Mouse (Mus musculus) midbrain, embryonic 14.5 days (tissue): Measurements from ENCODE around the gene Hsd17b11. TPM values are rescaled to one million over a fixed set of nuclear protein-coding genes. Genes with fewer than 3 reads are reported as not detected.
"Not testable (repeated sequence)": the region's sequence is repeated elsewhere in the genome, so short reads cannot be mapped to it uniquely, and the experiment has no call there.

ENCODE experiments used
- ATAC-seq: fragments of 200-750 bp; cut with Nextera tagmentation; 2 replicates; pipeline ENCODE4 v1.8.0; 2017; ENCODE audit warnings: moderate number of reproducible peaks, moderate library complexity; ENCODE audit not compliant: low FRiP score, low TSS enrichment
- DNase-seq: peaks from one replicate; pipeline ENCODE4 v3.0.0-alpha.2; 2015
- H3K27ac ChIP-seq: fragments of 300-500 bp; sonication (generic); replicated peaks from 2 replicates; pipeline ENCODE4 v1.5.1; 2014; ENCODE audit warnings: mild to moderate bottlenecking, low read depth, low read length, moderate library complexity
- H3K27me3 ChIP-seq: fragments of 300-500 bp; sonication (generic); 2 replicates; pipeline ENCODE4 v1.6.1; 2014; ENCODE audit warnings: low read length, control low read depth, mixed read lengths; ENCODE audit not compliant: control insufficient read depth, insufficient read depth
- H3K36me3 ChIP-seq: fragments of 300-500 bp; sonication (generic); 2 replicates; pipeline ENCODE4 v1.6.1; 2014; ENCODE audit warnings: low read length, control low read depth; ENCODE audit not compliant: control insufficient read depth, insufficient read depth
- H3K4me1 ChIP-seq: fragments of 300-500 bp; sonication (generic); 2 replicates; pipeline ENCODE4 v1.6.1; 2014; ENCODE audit warnings: mild to moderate bottlenecking, antibody characterized with exemption, low read length, control low read depth; ENCODE audit not compliant: control insufficient read depth, insufficient read depth
- H3K4me2 ChIP-seq: fragments of 300-500 bp; sonication (generic); 2 replicates; pipeline ENCODE4 v1.6.1; 2014; ENCODE audit warnings: mild to moderate bottlenecking, low read length, moderate library complexity
- H3K4me3 ChIP-seq: fragments of 300-500 bp; sonication (generic); replicated peaks from 2 replicates; pipeline ENCODE4 v1.5.1; 2014; ENCODE audit warnings: low read depth, low read length
- H3K9ac ChIP-seq: fragments of 300-500 bp; sonication (generic); replicated peaks from 2 replicates; pipeline ENCODE4 v1.6.1; 2014; ENCODE audit warnings: mild to moderate bottlenecking, low read length, moderate library complexity
- H3K9me3 ChIP-seq: fragments of 300-500 bp; sonication (generic); 2 replicates; pipeline ENCODE4 v1.6.1; 2016; ENCODE audit warnings: low read length, control low read depth, mixed read lengths; ENCODE audit not compliant: control insufficient read depth
- WGBS: fragments of 180-500 bp; shearing (Covaris S2); extraction: QIAGEN DNeasy Blood & Tissue Kit; methylation state at CpG from one replicate; pipeline ENCODE4 v1.1.7; 2014; 5-methylcytosine and 5-hydroxymethylcytosine counted together
- microRNA-seq: library from miRNA; unstranded; fragments of <30 nt; microRNA quantifications from one replicate; pipeline ENCODE4, GENCODE M21; 2016
- polyA plus RNA-seq: library from polyadenylated mRNA; unstranded; fragments of >200 nt; fragmentation: Nextera tagmentation; extraction: Ambion mirVana; gene quantifications from 2 replicates; pipeline ENCODE4 v1.2.1, GENCODE M21; 2014

Hsd17b11 gene
- polyA plus RNA-seq, 1 experiment from 2014 or later, result 1.8 TPM

DNA sequence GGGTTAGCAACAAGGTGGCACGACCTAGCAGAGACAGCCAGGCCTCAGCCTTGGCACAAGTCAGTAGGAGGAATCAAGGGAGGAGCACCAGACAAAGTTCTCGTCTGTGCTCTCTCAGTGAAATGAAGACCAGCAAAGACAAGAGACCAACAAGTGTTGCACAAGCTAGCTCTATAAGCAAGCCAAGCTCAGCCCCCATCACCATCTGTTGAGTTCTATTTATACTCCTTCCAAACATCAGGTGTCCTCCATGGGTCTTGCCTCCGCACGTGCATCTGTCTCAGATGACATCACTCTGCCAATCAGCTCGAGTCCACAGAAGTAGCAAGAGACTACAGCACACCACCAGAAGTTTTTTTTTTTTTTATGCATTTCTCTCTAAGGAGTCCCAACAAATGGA is 67.1 kb downstream of the Hsd17b11 start:
- DNase-seq (no peak), ATAC-seq (no peak)
- Histone ChIP-seq H3K4me2 (no peak overlapping the region), H3K9me3 (no peaks in the 10 kb centered on the region), H3K9ac (no peak overlapping the region), H3K27me3 (no peaks in the 10 kb centered on the region), H3K4me1 (no peaks in the 10 kb centered on the region), H3K36me3 (no peaks in the 10 kb centered on the region), H3K27ac (no peak overlapping the region), H3K4me3 (no peak overlapping the region)
- 79% methylated on average over 5 of the region's 5 CpGs for WGBS

DNA sequence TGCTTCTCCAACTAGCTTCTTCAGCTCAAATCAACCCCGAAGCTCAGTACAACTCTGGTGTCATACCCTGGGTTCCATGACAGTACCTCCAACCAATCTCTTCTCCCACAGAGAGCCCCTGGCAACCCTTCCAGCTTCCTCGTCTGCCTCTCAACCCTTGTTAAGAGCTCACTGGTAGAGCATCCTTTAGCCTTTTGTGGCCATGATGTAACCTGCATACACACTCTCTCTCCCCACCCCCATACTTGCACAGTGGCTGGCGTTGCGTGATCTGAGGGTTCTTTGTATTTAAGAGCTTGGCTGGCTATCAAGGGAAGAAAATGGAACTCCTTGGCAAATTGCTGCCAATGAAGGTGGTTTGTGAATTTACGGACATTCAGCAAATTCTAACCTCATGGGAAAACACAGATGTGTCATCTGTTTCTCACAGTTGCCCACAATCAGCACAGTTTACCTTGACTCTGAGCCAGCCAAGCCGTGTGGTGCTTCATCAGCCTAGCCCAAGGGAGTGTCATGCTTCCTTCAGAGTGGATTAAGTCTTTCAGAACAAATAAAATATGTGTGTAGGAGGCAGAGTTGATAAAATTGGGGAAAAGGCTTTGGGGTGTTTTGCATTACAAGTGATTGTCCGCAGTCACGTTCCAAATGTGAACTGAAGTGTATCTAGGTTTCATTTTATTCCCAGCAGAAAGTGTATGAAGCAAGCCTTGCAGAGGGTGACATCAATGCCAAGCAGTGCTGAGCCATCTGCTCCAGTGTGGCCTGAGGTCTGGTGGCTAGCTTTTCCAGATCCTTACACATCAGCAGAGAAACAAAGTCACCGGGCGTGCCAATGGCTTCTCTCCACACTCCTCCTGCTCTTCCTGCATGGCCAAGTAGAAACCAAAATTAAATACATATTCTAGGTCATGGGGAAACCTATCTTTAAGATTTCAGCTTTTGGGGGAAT is 68.3 kb downstream of the Hsd17b11 start:
- Histone ChIP-seq H3K9me3 (no peaks in the 10 kb centered on the region), H3K9ac (no peak overlapping the region), H3K36me3 (no peaks in the 10 kb centered on the region), H3K27ac (no peak overlapping the region), H3K4me1 (no peaks in the 10 kb centered on the region), H3K27me3 (no peaks in the 10 kb centered on the region), H3K4me2 (no peak overlapping the region), H3K4me3 (no peak overlapping the region)
- ATAC-seq, result no peak
- 76% methylated on average over 10 of the region's 10 CpGs for WGBS
- peak; percentile 39 for DNase-seq

DNA sequence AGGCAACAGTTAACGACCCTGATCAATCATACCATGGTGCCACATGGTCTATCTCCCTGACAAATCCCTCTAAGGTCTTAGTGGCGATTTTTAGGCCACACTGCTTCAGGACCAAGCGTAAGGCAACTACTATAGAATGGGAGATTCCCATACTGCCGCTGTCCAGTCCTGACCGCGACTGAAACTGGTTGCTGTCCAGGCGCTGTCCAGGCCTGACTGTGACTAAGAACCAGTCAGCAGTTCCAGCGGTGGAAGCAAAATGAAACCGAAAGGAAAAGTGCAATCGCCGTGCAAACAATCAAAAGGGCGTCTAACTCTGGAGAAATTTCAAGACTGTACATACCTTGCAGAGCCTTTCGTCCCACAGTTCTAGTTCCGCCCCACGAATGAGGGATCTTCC is 71.6 kb downstream of the Hsd17b11 start:
- H3K4me1 ChIP-seq, H3K4me3 ChIP-seq, H3K36me3 ChIP-seq, H3K4me2 ChIP-seq, H3K27ac ChIP-seq, H3K27me3 ChIP-seq, H3K9me3 ChIP-seq, H3K9ac ChIP-seq, DNase-seq, ATAC-seq: not testable (repeated sequence)
- WGBS, result 94% methylated on average over 15 of the region's 15 CpGs

DNA sequence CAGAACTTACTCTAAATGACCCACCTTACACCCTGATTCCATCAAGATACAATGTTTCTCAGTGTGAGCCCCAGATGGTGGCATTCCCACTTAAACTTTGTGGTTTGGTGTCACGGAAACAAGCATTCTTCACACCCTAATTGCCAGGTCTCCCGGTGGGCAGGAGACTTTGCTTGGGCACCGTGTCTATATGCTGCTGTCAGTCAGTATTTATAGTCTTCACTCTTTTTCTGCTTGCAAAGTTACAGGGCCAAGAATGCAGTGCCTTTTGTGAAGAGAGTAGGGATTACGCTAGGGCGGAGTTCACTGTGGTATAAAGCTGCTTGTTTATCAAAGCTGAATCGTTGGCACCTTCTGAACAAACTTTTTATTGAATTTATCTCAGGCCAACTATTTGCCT is 78.5 kb downstream of the Hsd17b11 start:
- ATAC-seq (no peak), DNase-seq (peak; percentile 25)
- Histone ChIP-seq H3K27ac (no peak overlapping the region), H3K27me3 (no peaks in the 10 kb centered on the region), H3K4me1 (0 out of 2 replicates have a peak, but pooled peaks cover 16% of the 10 kb centered on the region), H3K4me2 (no peak overlapping the region), H3K36me3 (no peaks in the 10 kb centered on the region), H3K9me3 (no peaks in the 10 kb centered on the region), H3K9ac (no peak overlapping the region), H3K4me3 (no peak overlapping the region)
- 22% methylated on average over 6 of the region's 6 CpGs for WGBS

DNA sequence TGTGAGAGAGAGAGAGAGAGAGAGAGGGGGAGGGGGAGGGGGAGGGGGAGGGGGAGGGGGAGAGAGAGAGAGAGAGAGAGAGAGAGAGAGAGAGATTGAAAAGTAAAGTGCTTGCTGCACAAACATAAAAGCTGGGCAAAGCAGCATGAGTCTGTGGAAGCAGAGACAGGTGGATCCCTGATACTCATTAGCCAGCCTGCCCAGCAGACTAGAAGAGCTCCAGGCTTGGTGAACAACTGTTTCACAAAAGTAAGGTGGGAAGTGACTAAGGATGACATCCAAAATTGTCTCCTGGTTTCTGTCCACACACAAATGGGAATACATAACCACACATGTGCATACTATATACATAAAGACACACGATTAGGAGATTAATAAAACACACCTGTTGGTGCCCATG is 81.9 kb downstream of the Hsd17b11 start:
- Histone ChIP-seq H3K9ac (no peak overlapping the region), H3K4me2 (no peak overlapping the region), H3K9me3 (no peaks in the 10 kb centered on the region), H3K4me3 (no peak overlapping the region), H3K27me3 (no peaks in the 10 kb centered on the region), H3K4me1 (peaks cover 24% of the 10 kb centered on the region; the same call in 1 of the 2 replicates), H3K36me3 (no peaks in the 10 kb centered on the region), H3K27ac (no peak overlapping the region)
- WGBS, result 81% methylated on average over 1 of the region's 1 CpGs
- DNase-seq (no peak), ATAC-seq (no peak)

Small RNAs within 50 kb of the gene (microRNA-seq; reads per million reads assigned to microRNA genes)
- 2.8 reads per million, percentile 19 among the genes with 10 or more reads in this experiment for gene Mir5619

Other genes with a start within 250 kb of the Hsd17b11 start
- gene Klhl8, start 110.7 kb downstream of the Hsd17b11 start, polyA plus RNA-seq, result 35.3 and 47.3 TPM in 2 replicates
- not detected in 2 replicates for gene Hsd17b13, start 44.5 kb downstream of the Hsd17b11 start, polyA plus RNA-seq
- 56.0 and 56.1 TPM in 2 replicates for gene Nudt9, start 24.4 kb upstream of the Hsd17b11 start, polyA plus RNA-seq
- not detected in 2 replicates for gene Gm17660, start 55.7 kb upstream of the Hsd17b11 start, polyA plus RNA-seq
- 118 and 147 TPM in 2 replicates for gene Sparcl1, start 91.8 kb upstream of the Hsd17b11 start, polyA plus RNA-seq
- not detected in 2 replicates for gene Dspp, start 148.8 kb upstream of the Hsd17b11 start, polyA plus RNA-seq
- gene Dmp1, start 180.7 kb upstream of the Hsd17b11 start, polyA plus RNA-seq, result 0.50 and 0.66 TPM in 2 replicates